Mouse (Mus musculus) liver, embryonic 14.5 days (tissue): ENCODE results near the gene Cnnm2. TPM values are rescaled to one million over a fixed set of nuclear protein-coding genes. Genes with fewer than 3 reads are reported as not detected.
A peak's percentile ranks its signal among the peaks of the same experiment; 100 is the strongest.

ENCODE experiments used
- ATAC-seq: fragments of 200-750 bp; cut with Nextera tagmentation; 2 replicates; pipeline ENCODE4 v1.8.0; 2017; ENCODE audit warnings: moderate number of reproducible peaks, mild to moderate bottlenecking, moderate library complexity; ENCODE audit not compliant: insufficient read depth
- DNase-seq, 3 experiments: peaks; one replicate each; pipeline ENCODE4 v3.0.0-alpha.2; 2012 to 2013; ENCODE audit warnings: low read depth in 3 of 3, low spot score in 3 of 3
- H3K27ac ChIP-seq: fragments of 300-500 bp; sonication (generic); 2 replicates; pipeline ENCODE4 v1.5.1; 2014; ENCODE audit warnings: moderate library complexity, mild to moderate bottlenecking, control low read depth, inconsistent platforms
- H3K27me3 ChIP-seq: fragments of 300-500 bp; sonication (generic); 2 replicates; pipeline ENCODE4 v1.6.1; 2014; ENCODE audit warnings: mild to moderate bottlenecking, low read length, moderate library complexity; ENCODE audit not compliant: control insufficient read depth, insufficient read depth
- H3K36me3 ChIP-seq: fragments of 300-500 bp; sonication (generic); replicated peaks from 2 replicates; pipeline ENCODE4 v1.6.1; 2014; ENCODE audit warnings: low read depth; ENCODE audit not compliant: control insufficient read depth, insufficient read depth
- H3K4me1 ChIP-seq, 2 experiments: fragments of 200-500 bp in 1 of 2; fragments of 300-500 bp in 1 of 2; sonication (generic) in 1 of 2; replicated peaks; 2 replicates each; pipeline ENCODE4 v1.6.1; 2012 to 2014; ENCODE audit warnings: antibody characterized with exemption in 1 of 2, inconsistent platforms in 1 of 2, low read length in 1 of 2; ENCODE audit not compliant: control insufficient read depth in 2 of 2, insufficient read depth in 2 of 2
- H3K4me2 ChIP-seq: fragments of 300-500 bp; sonication (generic); 2 replicates; pipeline ENCODE4 v1.6.1; 2014; ENCODE audit warnings: low read depth, mild to moderate bottlenecking, control low read depth, moderate library complexity
- H3K4me3 ChIP-seq, 2 experiments: fragments of 200-500 bp in 1 of 2; fragments of 300-500 bp in 1 of 2; sonication (generic) in 1 of 2; 2 replicates each; pipeline ENCODE4 v1.5.1; 2012 to 2014; ENCODE audit warnings: low read depth in 2 of 2, low read length in 2 of 2, mild to moderate bottlenecking in 2 of 2, control low read depth in 1 of 2, inconsistent platforms in 1 of 2, moderate library complexity in 1 of 2; ENCODE audit not compliant: insufficient read depth in 1 of 2
- H3K9ac ChIP-seq: fragments of 300-500 bp; sonication (generic); replicated peaks from 2 replicates; pipeline ENCODE4 v1.6.1; 2014; ENCODE audit warnings: mild to moderate bottlenecking, control low read depth, moderate library complexity
- H3K9me3 ChIP-seq: fragments of 300-500 bp; sonication (generic); 2 replicates; pipeline ENCODE4 v1.6.1; 2016; ENCODE audit warnings: low read length, mixed read lengths; ENCODE audit not compliant: control insufficient read depth
- CTCF ChIP-seq: IDR thresholded peaks from 2 replicates; pipeline ENCODE4 v1.5.1; 2016; ENCODE audit warnings: antibody characterized with exemption, low read depth, control low read depth
- EP300 ChIP-seq: IDR thresholded peaks from 2 replicates; pipeline ENCODE4 v1.6.1; 2016; ENCODE audit warnings: antibody characterized with exemption, low read depth
- WGBS: fragments of 180-500 bp; shearing (Covaris S2); extraction: QIAGEN DNeasy Blood & Tissue Kit; methylation state at CpG from one replicate; pipeline ENCODE4 v1.1.7; 2014; ENCODE audit not compliant: insufficient replicate concordance; 5-methylcytosine and 5-hydroxymethylcytosine counted together
- polyA plus RNA-seq, 2 experiments: library from polyadenylated mRNA; depleted of rRNA in 1 of 2; stranded (reverse) in 1 of 2; unstranded in 1 of 2; fragments of >200 nt; fragmentation: Nextera tagmentation in 1 of 2; extraction: Ambion mirVana in 1 of 2; gene quantifications; 2 replicates each; pipeline versions ENCODE4 v1.2.1 to v1.2.3; 2012 to 2014

Cnnm2 gene
- polyA plus RNA-seq (2012; rRNA removed) (1.2 and 1.7 TPM in 2 replicates), polyA plus RNA-seq (2014; fragmentation: Nextera tagmentation; extraction: Ambion mirVana) (1.5 and 2.6 TPM in 2 replicates)

DNA sequence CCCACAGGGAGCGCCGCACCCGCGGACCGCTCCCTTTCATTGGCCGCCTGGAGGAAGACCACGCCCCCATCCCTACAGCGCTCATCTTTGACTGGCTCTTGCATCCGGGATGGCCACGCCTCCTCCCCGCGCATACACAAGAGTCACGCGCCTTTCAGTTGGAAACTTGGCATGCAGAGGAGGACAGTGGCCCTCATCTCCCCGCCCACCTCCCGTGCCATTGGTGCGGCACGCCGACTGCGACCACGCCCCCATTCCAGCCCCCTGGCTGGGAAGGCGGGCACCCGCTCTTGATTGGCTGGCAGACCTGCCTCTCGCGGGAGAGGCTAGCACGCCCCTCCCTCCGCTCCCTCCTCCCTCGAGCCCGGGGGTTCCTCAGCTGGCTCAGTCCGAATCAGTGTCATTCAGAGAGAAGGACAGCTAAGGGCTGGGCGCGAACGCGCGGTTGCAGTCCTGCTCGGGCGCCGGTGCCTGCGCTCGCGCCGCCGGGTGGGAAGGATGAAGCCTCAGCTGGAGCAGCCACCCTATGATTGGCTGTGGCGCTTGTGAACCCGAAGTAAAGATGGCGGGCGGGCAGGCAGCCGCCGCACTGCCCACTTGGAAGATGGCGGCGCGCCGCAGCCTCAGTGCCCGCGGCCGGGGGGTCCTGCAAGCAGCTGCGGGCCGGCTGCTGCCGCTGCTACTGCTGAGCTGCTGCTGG, at the start of gene Cnnm2:
Gene Cnnm2 (plus strand): TSS at position 350 of the 700 bp plus-strand sequence.
- ATAC-seq (peak; percentile 93), DNase-seq (peak; percentile 100)
- peaks cover 9 to 10% of the 10 kb centered on the region in 2 experiments for H3K4me1 ChIP-seq
- H3K36me3 ChIP-seq = no peaks in the 10 kb centered on the region
- under 1% methylated on average over 59 of the region's 59 CpGs for WGBS
- no peaks in the 10 kb centered on the region for H3K9me3 ChIP-seq
- peak within 1 kb of the TSS; percentile 95 for H3K4me2 ChIP-seq
- peak within 1 kb of the TSS; percentile 49; the same call in 1 of the 2 replicates for H3K27ac ChIP-seq
- H3K27me3 ChIP-seq = peaks cover 21% of the 10 kb centered on the region
- H3K9ac ChIP-seq = peak within 1 kb of the TSS; percentile 74
- TF ChIP-seq CTCF (no peak), EP300 (no peak)
- H3K4me3 ChIP-seq = peak within 1 kb of the TSS; percentile 73 to 78

DNA sequence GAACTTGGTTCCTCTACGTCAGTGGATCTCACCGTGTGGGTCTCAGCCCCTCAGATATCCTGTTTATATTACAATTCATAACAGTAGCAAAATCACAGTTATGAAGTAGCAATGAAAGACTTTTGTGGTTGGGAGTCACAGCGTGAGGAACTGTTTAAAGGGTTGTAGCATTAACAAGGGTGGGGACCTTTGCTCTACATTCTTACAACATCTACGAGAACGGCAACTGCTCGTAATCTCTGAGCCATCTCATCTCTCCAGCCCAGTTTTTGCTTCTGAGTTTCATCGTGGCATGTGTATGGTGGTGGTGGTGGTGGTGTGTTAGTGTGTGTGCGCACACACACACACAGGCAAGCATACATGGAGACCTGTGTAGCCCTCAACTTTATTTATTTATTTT, 47.2 kb upstream of the Cnnm2 start:
- no peaks in the 10 kb centered on the region for H3K27me3 ChIP-seq
- H3K4me1 ChIP-seq = peaks cover 0 to 7% of the 10 kb centered on the region in 2 experiments; a peak in 1 of 4 replicates
- no peaks in the 10 kb centered on the region for H3K9me3 ChIP-seq
- WGBS = 66% methylated on average over 8 of the region's 8 CpGs
- no peak overlapping the region for H3K9ac ChIP-seq
- TF ChIP-seq EP300 (no peak), CTCF (no peak)
- no peak overlapping the region for H3K27ac ChIP-seq
- ATAC-seq (no peak), DNase-seq (no peak)
- no peak overlapping the region for H3K4me2 ChIP-seq
- no peaks in the 10 kb centered on the region for H3K36me3 ChIP-seq
- no peak overlapping the region for H3K4me3 ChIP-seq

DNA sequence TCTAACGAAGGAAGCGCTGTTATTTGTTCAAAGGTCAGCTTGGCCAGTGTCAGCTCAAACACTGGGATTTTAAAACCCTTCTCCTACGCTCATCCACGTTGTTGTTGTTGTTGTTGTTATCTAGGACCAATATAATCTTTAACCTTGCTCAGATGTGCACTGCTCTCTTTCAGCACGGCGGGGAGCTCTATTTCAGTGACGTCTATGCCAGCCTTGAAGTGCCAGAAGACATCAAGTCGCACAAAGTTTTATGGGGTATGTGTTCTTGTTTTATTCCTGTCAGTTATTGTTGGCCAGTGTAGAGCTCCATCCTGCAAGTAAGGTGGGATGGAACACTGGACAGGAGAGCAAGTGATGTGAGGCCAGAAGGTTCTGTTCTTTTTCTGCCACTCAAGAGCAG, 46.4 kb upstream of the Cnnm2 start:
- TF ChIP-seq EP300 = no peak
- TF ChIP-seq CTCF = no peak
- Histone ChIP-seq H3K36me3 (no peaks in the 10 kb centered on the region), H3K4me3 (no peak overlapping the region), H3K27me3 (no peaks in the 10 kb centered on the region), H3K4me1 (peaks cover 0 to 7% of the 10 kb centered on the region in 2 experiments; a peak in 1 of 4 replicates), H3K27ac (no peak overlapping the region), H3K9me3 (no peaks in the 10 kb centered on the region), H3K9ac (no peak overlapping the region), H3K4me2 (no peak overlapping the region)
- DNase-seq (no peak), ATAC-seq (no peak)
- 75% methylated on average over 8 of the region's 8 CpGs for WGBS

DNA sequence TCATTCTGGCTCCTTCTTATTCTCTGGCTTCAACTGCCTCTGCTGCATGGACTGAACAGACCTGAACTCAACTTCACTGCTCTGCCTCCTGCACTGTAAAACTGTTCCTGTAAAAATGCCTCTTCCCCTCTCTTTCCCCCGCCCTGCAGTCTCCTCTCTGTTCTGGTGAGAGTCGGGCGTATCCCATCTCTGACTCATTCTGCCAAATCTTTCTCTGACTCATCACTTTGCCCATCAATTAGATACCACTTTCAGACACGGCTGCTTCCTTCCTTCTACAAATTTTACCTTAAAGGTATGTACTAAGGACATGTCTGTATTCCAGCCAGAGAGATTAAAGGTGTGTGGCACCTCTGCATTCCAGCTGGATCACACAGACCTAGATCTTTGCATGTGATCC, 43.2 kb upstream of the Cnnm2 start:
- no peak overlapping the region for H3K4me3 ChIP-seq
- no peaks in the 10 kb centered on the region for H3K27me3 ChIP-seq
- ATAC-seq (no peak), DNase-seq (no peak)
- no peak for TF ChIP-seq CTCF
- TF ChIP-seq EP300 = no peak
- H3K4me2 ChIP-seq = no peak overlapping the region
- no peak overlapping the region for H3K27ac ChIP-seq
- H3K4me1 ChIP-seq = peaks cover 0 to 7% of the 10 kb centered on the region in 2 experiments; a peak in 1 of 4 replicates
- 49% methylated on average over 4 of the region's 4 CpGs for WGBS
- H3K9me3 ChIP-seq = no peaks in the 10 kb centered on the region
- H3K36me3 ChIP-seq = no peaks in the 10 kb centered on the region; the same call in 1 of the 2 replicates
- no peak overlapping the region for H3K9ac ChIP-seq

DNA sequence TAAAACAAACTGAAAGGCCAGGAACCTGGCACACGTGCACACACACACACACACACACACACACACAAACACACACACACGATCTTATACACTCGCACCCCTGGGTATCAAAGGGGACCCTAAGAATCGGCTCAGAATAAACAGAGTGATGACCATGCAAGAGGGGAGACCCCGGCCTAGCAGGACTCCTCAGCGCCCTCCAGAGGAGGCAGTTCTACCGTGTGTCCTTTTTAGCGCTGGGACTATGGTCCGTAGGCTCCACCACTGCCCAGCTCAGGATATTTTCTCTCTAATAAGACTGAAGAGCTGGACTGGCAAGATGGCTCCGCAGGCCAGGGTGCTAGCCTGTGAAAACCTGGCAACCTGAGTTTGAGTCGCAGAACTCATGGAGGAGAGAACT, 37.0 kb upstream of the Cnnm2 start:
- H3K27me3 ChIP-seq = no peaks in the 10 kb centered on the region
- WGBS = 75% methylated on average over 11 of the region's 11 CpGs
- no peaks in the 10 kb centered on the region for H3K9me3 ChIP-seq
- no peak overlapping the region for H3K27ac ChIP-seq
- TF ChIP-seq EP300 (no peak), CTCF (no peak)
- H3K36me3 ChIP-seq = no peaks in the 10 kb centered on the region; the same call in 1 of the 2 replicates
- ATAC-seq (no peak), DNase-seq (no peak)
- H3K4me1 ChIP-seq = peaks cover 12 to 17% of the 10 kb centered on the region in 2 experiments
- H3K9ac ChIP-seq = no peak overlapping the region
- H3K4me2 ChIP-seq = no peak overlapping the region
- H3K4me3 ChIP-seq = no peak overlapping the region
